8 mouse cellular contexts compared by ENCODE assay signal in genomic region chr2:27235729-27236128, GRCm38 (mm10). TPM values are rescaled to one million over a fixed set of nuclear protein-coding genes. Genes with fewer than 3 reads are reported as not detected.
DNase-seq lines count a peak whose midpoint lies in the region; ATAC-seq and TF ChIP-seq lines count a peak whose summit lies in the region.
"Had no signal": no experiment of that assay in that cellular context is flagged by ENCODE, and none has a peak within 500 bp of the region (broad histone marks: within the 10 kb centered on the region; RNA-seq: fewer than 3 reads in every experiment).

No protein-coding gene starts in this region.

- in situ Hi-C loops in CH12.LX (cut with MboI; ENCODE audit: low pct_ligation_motif_present, low pct_unique_long_range_greater_than_20kb, low sequenced_read_pairs), result loop anchor here (10.0 to 25.0 kb wide), 2 partner anchors 191 to 573 kb away; partner anchors contain the start of gene Lcn4

- no peaks in the 10 kb centered on the region for H3K9me3 ChIP-seq in CH12.LX (replicated peaks; ENCODE audit: low read length)
- H3K9me3 ChIP-seq in heart, postnatal 0 days (replicated peaks; ENCODE audit: control insufficient read depth, low read length), result no peaks in the 10 kb centered on the region
- no peaks in the 10 kb centered on the region for H3K9me3 ChIP-seq in midbrain, embryonic 10.5 days (replicated peaks)
- H3K9me3 ChIP-seq: heart, embryonic 13.5 days had no signal

- dilution Hi-C loops in CH12.LX (cut with MboI; ENCODE audit: extremely low pct_ligation_motif_present, extremely low pct_unique_long_range_greater_than_20kb, low sequenced_read_pairs), result no loop called here

- H3K36me3 ChIP-seq in CH12.LX (replicated peaks in 1 of 2; ENCODE audit: control insufficient read depth in 1 of 2, insufficient read depth in 1 of 2, low read length in 1 of 2), result no peaks in the 10 kb centered on the region
- H3K36me3 ChIP-seq in heart, postnatal 0 days (replicated peaks; ENCODE audit: control insufficient read depth, insufficient read depth, low read length), result 0 out of 2 replicates have a peak, but pooled peaks cover 4% of the 10 kb centered on the region
- H3K36me3 ChIP-seq in midbrain, embryonic 10.5 days, result no peaks in the 10 kb centered on the region

- H3K4me3 ChIP-seq in CH12.LX (replicated peaks in 1 of 3; ENCODE audit: low read depth in 2 of 3, low read length in 2 of 3, poor library complexity in 1 of 3), result no peak overlapping the region
- no peak overlapping the region for H3K4me3 ChIP-seq in heart, postnatal 0 days (ENCODE audit: low read depth, low read length)
- H3K4me3 ChIP-seq in midbrain, embryonic 10.5 days, result no peak overlapping the region
- H3K4me3 ChIP-seq: heart, embryonic 13.5 days had no signal

- peak; percentile 95 for TF ChIP-seq RAD21 in CH12.LX (IDR thresholded peaks at IDR 0.05; ENCODE audit: low read depth, low read length)

- no peak for TF ChIP-seq POLR2A in CH12.LX (IDR thresholded peaks at IDR 0.05; ENCODE audit: low read depth, low read length)

- H3K27me3 ChIP-seq in CH12.LX (replicated peaks), result peaks cover 38% of the 10 kb centered on the region
- H3K27me3 ChIP-seq in heart, postnatal 0 days (ENCODE audit: control insufficient read depth, insufficient read depth, low read length), result no peaks in the 10 kb centered on the region
- peaks cover 10% of the 10 kb centered on the region for H3K27me3 ChIP-seq in midbrain, embryonic 10.5 days (ENCODE audit: low read depth, poor library complexity, severe bottlenecking)

- TF ChIP-seq EP300 in CH12.LX (IDR thresholded peaks at IDR 0.05; ENCODE audit: low read length), result no peak
- TF ChIP-seq EP300 in heart, postnatal 0 days (IDR thresholded peaks at IDR 0.05; ENCODE audit: low read depth), result no peak

- H3K4me2 ChIP-seq in CH12.LX (ENCODE audit: insufficient read depth, low read depth, poor library complexity, severe bottlenecking), result no peak overlapping the region
- H3K4me2 ChIP-seq in heart, postnatal 0 days (ENCODE audit: low read depth, low read length), result no peak overlapping the region
- H3K4me2 ChIP-seq: heart, embryonic 13.5 days had no signal

- no peaks in the 10 kb centered on the region for H3K79me2 ChIP-seq in CH12.LX (replicated peaks; ENCODE audit: control insufficient read depth, extremely low read depth, insufficient read depth, poor library complexity, severe bottlenecking)

- TF ChIP-seq CTCF in CH12.LX (conservative IDR thresholded peaks at IDR 0.05 in 1 of 2, IDR thresholded peaks at IDR 0.05 in 1 of 2; ENCODE audit: low read depth in 2 of 2, low read length in 2 of 2), result peak; percentile 66 to 94
- TF ChIP-seq CTCF in heart, postnatal 0 days (IDR thresholded peaks at IDR 0.05; ENCODE audit: low read depth), result peak; percentile 81

- peaks cover 14 to 30% of the 10 kb centered on the region in 2 experiments for H3K4me1 ChIP-seq in CH12.LX (ENCODE audit: control insufficient read depth in 1 of 2, insufficient read depth in 2 of 2)
- peaks cover 12% of the 10 kb centered on the region for H3K4me1 ChIP-seq in heart, postnatal 0 days (ENCODE audit: control insufficient read depth, insufficient read depth)
- peaks cover 7% of the 10 kb centered on the region; the same call in 1 of the 2 replicates for H3K4me1 ChIP-seq in midbrain, embryonic 10.5 days

- WGBS in heart, postnatal 0 days, result 11% methylated on average over 3 of the region's 3 CpGs
- WGBS in midbrain, embryonic 10.5 days, result 20% methylated on average over 3 of the region's 3 CpGs

- DNase-seq in CH12.LX (ENCODE audit: extremely low read depth), result peak; percentile 64
- DNase-seq in adipocyte (ENCODE audit: low spot score), result peak; percentile 51
- DNase-seq in embryo, embryonic 9.5 days (ENCODE audit: extremely low spot score), result peak; percentile 71
- peak; percentile 65 for DNase-seq in heart, postnatal 0 days (ENCODE audit: low spot score)
- DNase-seq in left cerebral cortex, adult 18-20 months (ENCODE audit: low spot score in 2 of 2), result peak; percentile 78 to 79
- DNase-seq in midbrain, embryonic 10.5 days (ENCODE audit: low spot score), result peak; percentile 54
- peak; percentile 35 to 41 for DNase-seq in spleen, postnatal 36 days (ENCODE audit: low spot score in 2 of 2)

- no peak overlapping the region for H3K27ac ChIP-seq in CH12.LX (ENCODE audit: insufficient read depth, low read depth)
- no peak overlapping the region for H3K27ac ChIP-seq in heart, postnatal 0 days (ENCODE audit: low read depth)
- no peak overlapping the region for H3K27ac ChIP-seq in midbrain, embryonic 10.5 days (replicated peaks)
- H3K27ac ChIP-seq: heart, embryonic 13.5 days had no signal

- H3K9ac ChIP-seq in CH12.LX (ENCODE audit: insufficient read depth, low read depth), result no peak overlapping the region
- no peak overlapping the region for H3K9ac ChIP-seq in heart, postnatal 0 days (replicated peaks; ENCODE audit: low read depth, low read length)
- H3K9ac ChIP-seq: heart, embryonic 13.5 days had no signal

- no peak for ATAC-seq in heart, postnatal 0 days (ENCODE audit: insufficient read depth, low read depth)

TF ChIP-seq in CH12.LX, 34 proteins besides CTCF, POLR2A, EP300 and RAD21:
- TF ChIP-seq HCFC1 (IDR thresholded peaks at IDR 0.05; ENCODE audit: low read depth, low read length) (no peak), BHLHE40 (IDR thresholded peaks at IDR 0.05; ENCODE audit: low read depth, low read length) (no peak), ZC3H11A (IDR thresholded peaks at IDR 0.05; ENCODE audit: low read depth, low read length) (peak; percentile 52; the same call in 1 of the 2 replicates), ELF1 (IDR thresholded peaks at IDR 0.05; ENCODE audit: low read depth, low read length) (no peak), TCF12 (IDR thresholded peaks at IDR 0.05; ENCODE audit: low read depth, low read length) (no peak), SMC3 (IDR thresholded peaks at IDR 0.05; ENCODE audit: low read depth, low read length) (peak; percentile 90), PAX5 (IDR thresholded peaks at IDR 0.05; ENCODE audit: low read length) (no peak), NELFE (IDR thresholded peaks at IDR 0.05; ENCODE audit: low read depth, low read length) (0 out of 2 replicates have a peak, but pooled peaks have one; percentile 25), JUN (IDR thresholded peaks at IDR 0.05; ENCODE audit: insufficient read depth, low read depth, low read length) (no peak), UBTF (IDR thresholded peaks at IDR 0.05; ENCODE audit: low read depth, low read length) (no peak), MYC (IDR thresholded peaks at IDR 0.05; ENCODE audit: low read depth, low read length) (no peak), CHD2 (IDR thresholded peaks at IDR 0.05; ENCODE audit: low read length) (no peak), NRF1 (IDR thresholded peaks at IDR 0.05; ENCODE audit: low read depth, low read length) (no peak), MXI1 (IDR thresholded peaks at IDR 0.05; ENCODE audit: low read depth, low read length) (no peak), ZKSCAN1 (IDR thresholded peaks at IDR 0.05; ENCODE audit: borderline replicate concordance, low read depth, low read length) (no peak), POLR2AphosphoS2 (IDR thresholded peaks at IDR 0.05; ENCODE audit: low read depth, low read length) (no peak), ETS1 (conservative IDR thresholded peaks at IDR 0.05; ENCODE audit: low read depth, low read length) (no peak), MAZ (IDR thresholded peaks at IDR 0.05; ENCODE audit: low read depth, low read length) (no peak), ZMIZ1 (IDR thresholded peaks at IDR 0.05; ENCODE audit: low read depth, low read length) (no peak), MAX (IDR thresholded peaks at IDR 0.05; ENCODE audit: low read length) (no peak), MEF2A (IDR thresholded peaks at IDR 0.05; ENCODE audit: borderline replicate concordance, low read depth, low read length) (no peak)

RNA-seq across cellular contexts. Expression of gene Sardh, which starts 12.4 kb away (rescaled TPM):
- total RNA-seq in CH12.LX (2012; rRNA removed) (not detected in 2 replicates), CH12.LX (2014; rRNA removed) (0.35 TPM in 1 of 2 replicates, not detected in the other)
- 0.13 and 0.34 TPM in 2 replicates for polyA plus RNA-seq in CH12.LX (2012; ENCODE audit: insufficient read length, low read depth)
- total RNA-seq in heart, postnatal 0 days (2014; rRNA removed; ENCODE audit: low replicate concordance), result 31.6 and 46.8 TPM in 2 replicates
- 18.1 and 20.7 TPM in 2 replicates for polyA plus RNA-seq in heart, postnatal 0 days (2015; fragmentation: Nextera tagmentation; extraction: Ambion mirVana)
- 1 to 10 TPM; 6.3 to 6.7 TPM for total RNA-seq in left cerebral cortex, adult 18-20 months (2021)
- 1.0 and 3.7 TPM in 2 replicates for polyA plus RNA-seq in midbrain, embryonic 10.5 days (2016; fragmentation: Nextera tagmentation; extraction: Ambion mirVana)

Comparison
In these comparisons a context has a peak if more than half of its experiments do, and no peak if none do; other contexts are left out.
1. RNA of gene Sardh, which starts 12.4 kb away (total RNA-seq): 31.6 to 46.8 TPM in heart, postnatal 0 days and 6.3 to 6.7 TPM in left cerebral cortex, adult 18-20 months; 0.35 TPM in CH12.LX; every median in the first group is over 4 times any median in the second.
2. Peak in every context shown above with its lines, with median percentiles within 50 percentile points of each other: DNase-seq.